Mouse (Mus musculus): ENCODE measurements around the gene Cd2bp2. TPM values are rescaled to one million over a fixed set of nuclear protein-coding genes. Genes with fewer than 3 reads are reported as not detected.
"Not testable (repeated sequence)": the region's sequence is repeated elsewhere in the genome, so short reads cannot be mapped to it uniquely, and the experiment has no call there.

Gene Cd2bp2
- polyA plus RNA-seq, 1 experiment from 2014 or later: 91.6 TPM

- 64% methylated on average over 10 of the region's 10 CpGs for WGBS
Observed at GRCm38 (mm10) chr7:127187351-127187750, 8.5 kb downstream of the Cd2bp2 start.

GRCm38 (mm10) chr7:127185601-127186000 lies 10.2 kb downstream of the Cd2bp2 start:
- 57% methylated on average over 3 of the region's 3 CpGs for WGBS
- H3K27ac ChIP-seq (ENCODE audit: low read depth, low read length): no peak overlapping the region
- no peak overlapping the region for H3K9ac ChIP-seq (ENCODE audit: low read length)
- no peaks in the 10 kb centered on the region for H3K4me1 ChIP-seq (ENCODE audit: control insufficient read depth, insufficient read depth, low read length)
- DNase-seq (ENCODE audit: low spot score) (no peak), ATAC-seq (ENCODE audit: insufficient read depth, low FRiP score, low TSS enrichment) (no peak)
- no peaks in the 10 kb centered on the region for H3K9me3 ChIP-seq (ENCODE audit: control insufficient read depth, low read length)
- H3K27me3 ChIP-seq (ENCODE audit: control insufficient read depth, insufficient read depth, low read length): no peaks in the 10 kb centered on the region
- no peak overlapping the region for H3K4me3 ChIP-seq (ENCODE audit: low read depth, low read length)
- no peaks in the 10 kb centered on the region for H3K36me3 ChIP-seq (ENCODE audit: control insufficient read depth, insufficient read depth, low read length)
- no peak overlapping the region for H3K4me2 ChIP-seq (ENCODE audit: low read depth)

More at GRCm38 (mm10) chr7:127187351-127187750, 8.5 kb downstream of the Cd2bp2 start:
- Histone ChIP-seq H3K36me3 (ENCODE audit: control insufficient read depth, insufficient read depth, low read length) (peaks cover 6% of the 10 kb centered on the region; the same call in 1 of the 2 replicates), H3K4me1 (ENCODE audit: control insufficient read depth, insufficient read depth, low read length) (no peaks in the 10 kb centered on the region), H3K9ac (ENCODE audit: low read length) (no peak overlapping the region), H3K27ac (ENCODE audit: low read depth, low read length) (no peak overlapping the region), H3K4me3 (ENCODE audit: low read depth, low read length) (no peak overlapping the region), H3K9me3 (ENCODE audit: control insufficient read depth, low read length) (no peaks in the 10 kb centered on the region), H3K4me2 (ENCODE audit: low read depth) (no peak overlapping the region), H3K27me3 (ENCODE audit: control insufficient read depth, insufficient read depth, low read length) (no peaks in the 10 kb centered on the region)
- DNase-seq (ENCODE audit: low spot score): no peak
- no peak for ATAC-seq (ENCODE audit: insufficient read depth, low FRiP score, low TSS enrichment)

GRCm38 (mm10) chr7:127184720-127185119 lies 11.1 kb downstream of the Cd2bp2 start:
- H3K27ac ChIP-seq (ENCODE audit: low read depth, low read length): no peak overlapping the region
- no peaks in the 10 kb centered on the region for H3K9me3 ChIP-seq (ENCODE audit: control insufficient read depth, low read length)
- WGBS: 90% methylated on average over 1 of the region's 1 CpGs
- no peaks in the 10 kb centered on the region for H3K4me1 ChIP-seq (ENCODE audit: control insufficient read depth, insufficient read depth, low read length)
- H3K9ac ChIP-seq (ENCODE audit: low read length): no peak overlapping the region
- no peak overlapping the region for H3K4me3 ChIP-seq (ENCODE audit: low read depth, low read length)
- H3K27me3 ChIP-seq (ENCODE audit: control insufficient read depth, insufficient read depth, low read length): no peaks in the 10 kb centered on the region
- DNase-seq (ENCODE audit: low spot score): no peak
- no peak for ATAC-seq (ENCODE audit: insufficient read depth, low FRiP score, low TSS enrichment)
- H3K4me2 ChIP-seq (ENCODE audit: low read depth): no peak overlapping the region
- no peaks in the 10 kb centered on the region for H3K36me3 ChIP-seq (ENCODE audit: control insufficient read depth, insufficient read depth, low read length)

GRCm38 (mm10) chr7:127183828-127184227 lies 12.0 kb downstream of the Cd2bp2 start:
- 83% methylated on average over 6 of the region's 6 CpGs for WGBS
- no peak for ATAC-seq (ENCODE audit: insufficient read depth, low FRiP score, low TSS enrichment)
- no peaks in the 10 kb centered on the region for H3K4me1 ChIP-seq (ENCODE audit: control insufficient read depth, insufficient read depth, low read length)

GRCm38 (mm10) chr7:127183345-127183744 lies 12.5 kb downstream of the Cd2bp2 start:
- DNase-seq (ENCODE audit: low spot score): no peak
- 84% methylated on average over 8 of the region's 8 CpGs for WGBS
- no peak for ATAC-seq (ENCODE audit: insufficient read depth, low FRiP score, low TSS enrichment)
- Histone ChIP-seq H3K36me3 (ENCODE audit: control insufficient read depth, insufficient read depth, low read length) (no peaks in the 10 kb centered on the region), H3K9ac (ENCODE audit: low read length) (no peak overlapping the region), H3K27me3 (ENCODE audit: control insufficient read depth, insufficient read depth, low read length) (no peaks in the 10 kb centered on the region), H3K4me2 (ENCODE audit: low read depth) (no peak overlapping the region), H3K27ac (ENCODE audit: low read depth, low read length) (no peak overlapping the region), H3K4me3 (ENCODE audit: low read depth, low read length) (no peak overlapping the region), H3K4me1 (ENCODE audit: control insufficient read depth, insufficient read depth, low read length) (no peaks in the 10 kb centered on the region), H3K9me3 (ENCODE audit: control insufficient read depth, low read length) (no peaks in the 10 kb centered on the region)

More at GRCm38 (mm10) chr7:127183828-127184227, 12.0 kb downstream of the Cd2bp2 start:
- no peaks in the 10 kb centered on the region for H3K9me3 ChIP-seq (ENCODE audit: control insufficient read depth, low read length)
- H3K4me3 ChIP-seq (ENCODE audit: low read depth, low read length): no peak overlapping the region
- no peak overlapping the region for H3K4me2 ChIP-seq (ENCODE audit: low read depth)
- no peak for DNase-seq (ENCODE audit: low spot score)
- no peak overlapping the region for H3K27ac ChIP-seq (ENCODE audit: low read depth, low read length)
- no peaks in the 10 kb centered on the region for H3K36me3 ChIP-seq (ENCODE audit: control insufficient read depth, insufficient read depth, low read length)
- no peak overlapping the region for H3K9ac ChIP-seq (ENCODE audit: low read length)
- no peaks in the 10 kb centered on the region for H3K27me3 ChIP-seq (ENCODE audit: control insufficient read depth, insufficient read depth, low read length)

GRCm38 (mm10) chr7:127181724-127182123 lies 14.1 kb downstream of the Cd2bp2 start:
- H3K9me3 ChIP-seq (ENCODE audit: control insufficient read depth, low read length); DNase-seq (ENCODE audit: low spot score); H3K4me3 ChIP-seq (ENCODE audit: low read depth, low read length); H3K4me2 ChIP-seq (ENCODE audit: low read depth); H3K36me3 ChIP-seq (ENCODE audit: control insufficient read depth, insufficient read depth, low read length); H3K4me1 ChIP-seq (ENCODE audit: control insufficient read depth, insufficient read depth, low read length); H3K27me3 ChIP-seq (ENCODE audit: control insufficient read depth, insufficient read depth, low read length); H3K27ac ChIP-seq (ENCODE audit: low read depth, low read length); H3K9ac ChIP-seq (ENCODE audit: low read length); ATAC-seq (ENCODE audit: insufficient read depth, low FRiP score, low TSS enrichment): not testable (repeated sequence)
- 42% methylated on average over 3 of the region's 3 CpGs for WGBS

- H3K27me3 ChIP-seq (ENCODE audit: control insufficient read depth, insufficient read depth, low read length): no peaks in the 10 kb centered on the region
- H3K9ac ChIP-seq (ENCODE audit: low read length): no peak overlapping the region
- no peak overlapping the region for H3K4me2 ChIP-seq (ENCODE audit: low read depth)
- H3K9me3 ChIP-seq (ENCODE audit: control insufficient read depth, low read length): no peaks in the 10 kb centered on the region
- DNase-seq (ENCODE audit: low spot score) (no peak), ATAC-seq (ENCODE audit: insufficient read depth, low FRiP score, low TSS enrichment) (no peak)
- H3K27ac ChIP-seq (ENCODE audit: low read depth, low read length): no peak overlapping the region
- H3K4me3 ChIP-seq (ENCODE audit: low read depth, low read length): no peak overlapping the region
- H3K36me3 ChIP-seq (ENCODE audit: control insufficient read depth, insufficient read depth, low read length): no peaks in the 10 kb centered on the region
- no peaks in the 10 kb centered on the region for H3K4me1 ChIP-seq (ENCODE audit: control insufficient read depth, insufficient read depth, low read length)
- 73% methylated on average over 2 of the region's 2 CpGs for WGBS
Observed at GRCm38 (mm10) chr7:127180783-127181182, 15.1 kb downstream of the Cd2bp2 start.

GRCm38 (mm10) chr7:127176937-127177336 lies 18.9 kb downstream of the Cd2bp2 start:
- no peak overlapping the region for H3K9ac ChIP-seq (ENCODE audit: low read length)
- H3K4me1 ChIP-seq (ENCODE audit: control insufficient read depth, insufficient read depth, low read length): no peaks in the 10 kb centered on the region
- H3K27me3 ChIP-seq (ENCODE audit: control insufficient read depth, insufficient read depth, low read length): no peaks in the 10 kb centered on the region
- H3K9me3 ChIP-seq (ENCODE audit: control insufficient read depth, low read length): no peaks in the 10 kb centered on the region
- no peak overlapping the region for H3K4me3 ChIP-seq (ENCODE audit: low read depth, low read length)
- WGBS: 72% methylated on average over 4 of the region's 4 CpGs
- DNase-seq (ENCODE audit: low spot score): no peak
- H3K4me2 ChIP-seq (ENCODE audit: low read depth): no peak overlapping the region
- no peaks in the 10 kb centered on the region for H3K36me3 ChIP-seq (ENCODE audit: control insufficient read depth, insufficient read depth, low read length)
- ATAC-seq (ENCODE audit: insufficient read depth, low FRiP score, low TSS enrichment): no peak
- H3K27ac ChIP-seq (ENCODE audit: low read depth, low read length): no peak overlapping the region

GRCm38 (mm10) chr7:127166501-127166900 lies 29.3 kb downstream of the Cd2bp2 start:
- H3K9ac ChIP-seq (ENCODE audit: low read length): no peak overlapping the region
- WGBS: 92% methylated on average over 5 of the region's 5 CpGs
- H3K4me2 ChIP-seq (ENCODE audit: low read depth): no peak overlapping the region
- no peak for ATAC-seq (ENCODE audit: insufficient read depth, low FRiP score, low TSS enrichment)
- H3K9me3 ChIP-seq (ENCODE audit: control insufficient read depth, low read length): no peaks in the 10 kb centered on the region
- no peak for DNase-seq (ENCODE audit: low spot score)
- H3K27ac ChIP-seq (ENCODE audit: low read depth, low read length): no peak overlapping the region
- no peaks in the 10 kb centered on the region for H3K4me1 ChIP-seq (ENCODE audit: control insufficient read depth, insufficient read depth, low read length)
- no peaks in the 10 kb centered on the region for H3K27me3 ChIP-seq (ENCODE audit: control insufficient read depth, insufficient read depth, low read length)
- H3K36me3 ChIP-seq (ENCODE audit: control insufficient read depth, insufficient read depth, low read length): no peaks in the 10 kb centered on the region
- H3K4me3 ChIP-seq (ENCODE audit: low read depth, low read length): no peak overlapping the region

All from neural tube, embryonic 11.5 days (tissue).